Mouse (Mus musculus) cerebral cortex, adult 2 months (tissue): ENCODE measurements around the gene Tmem50b.

Experiments used
- WGBS: fragments of 180-500 bp; shearing (Covaris S2); methylation state at CpG from one replicate; pipeline ENCODE4 v1.1.7; 2018; 5-methylcytosine and 5-hydroxymethylcytosine counted together

Gene Tmem50b

GRCm38 (mm10) chr16:91564580-91565291, 32.9 kb downstream of the Tmem50b start:
- 84% methylated on average over 4 of the region's 4 CpGs for WGBS

GRCm38 (mm10) chr16:91561541-91562457, 35.8 kb downstream of the Tmem50b start:
- 79% methylated on average over 38 of the region's 38 CpGs for WGBS

- WGBS, result 52% methylated on average over 9 of the region's 9 CpGs
Observed at GRCm38 (mm10) chr16:91561099-91561498, 36.5 kb downstream of the Tmem50b start.

GRCm38 (mm10) chr16:91557693-91558092, 39.9 kb downstream of the Tmem50b start:
- 53% methylated on average over 15 of the region's 15 CpGs for WGBS

- WGBS, result 87% methylated on average over 7 of the region's 7 CpGs
Observed at GRCm38 (mm10) chr16:91557214-91557613, 40.4 kb downstream of the Tmem50b start.

GRCm38 (mm10) chr16:91556659-91557058, 40.9 kb downstream of the Tmem50b start:
- WGBS, result 82% methylated on average over 15 of the region's 15 CpGs

- WGBS, result 94% methylated on average over 8 of the region's 8 CpGs
Observed at GRCm38 (mm10) chr16:91555017-91555605, 42.5 kb downstream of the Tmem50b start.

GRCm38 (mm10) chr16:91553625-91554024, 44.0 kb downstream of the Tmem50b start:
- WGBS, result 35% methylated on average over 12 of the region's 12 CpGs

GRCm38 (mm10) chr16:91552072-91552471, 45.5 kb downstream of the Tmem50b start:
- 85% methylated on average over 9 of the region's 9 CpGs for WGBS

- WGBS, result 79% methylated on average over 10 of the region's 10 CpGs
Observed at GRCm38 (mm10) chr16:91551081-91551524, 46.5 kb downstream of the Tmem50b start.

GRCm38 (mm10) chr16:91549616-91550015, 48.0 kb downstream of the Tmem50b start:
- 71% methylated on average over 5 of the region's 5 CpGs for WGBS

GRCm38 (mm10) chr16:91548996-91549395, 48.6 kb downstream of the Tmem50b start:
- 63% methylated on average over 2 of the region's 2 CpGs for WGBS

GRCm38 (mm10) chr16:91548586-91548985, 49.0 kb downstream of the Tmem50b start:
- WGBS, result 34% methylated on average over 5 of the region's 5 CpGs

GRCm38 (mm10) chr16:91547974-91548373, 49.6 kb downstream of the Tmem50b start:
- 29% methylated on average over 5 of the region's 5 CpGs for WGBS

- WGBS, result under 1% methylated on average over 73 of the region's 74 CpGs
Observed at GRCm38 (mm10) chr16:91546836-91547741, 50.5 kb downstream of the Tmem50b start, which contains the start of gene Ifngr2. Gene Ifngr2 (plus strand): TSS chr16:91547072.

GRCm38 (mm10) chr16:91546391-91546835, 51.2 kb downstream of the Tmem50b start:
- 37% methylated on average over 14 of the region's 14 CpGs for WGBS

- WGBS, result 75% methylated on average over 10 of the region's 10 CpGs
Observed at GRCm38 (mm10) chr16:91545597-91546281, 51.9 kb downstream of the Tmem50b start.

- WGBS, result 91% methylated on average over 1 of the region's 1 CpGs
Observed at GRCm38 (mm10) chr16:91543619-91544018, 54.0 kb downstream of the Tmem50b start.

- WGBS, result 25% methylated on average over 10 of the region's 10 CpGs
Observed at GRCm38 (mm10) chr16:91541573-91542081, 56.0 kb downstream of the Tmem50b start.

GRCm38 (mm10) chr16:91538513-91538912, 59.1 kb downstream of the Tmem50b start:
- WGBS, result 67% methylated on average over 9 of the region's 9 CpGs
